ENCODE assay signal across 8 mouse cellular contexts in genomic region chr8:71654600-71654999, GRCm38 (mm10). TPM values are rescaled to one million over a fixed set of nuclear protein-coding genes. Genes with fewer than 3 reads are reported as not detected.
DNase-seq lines count a peak whose midpoint lies in the region; ATAC-seq lines count a peak whose summit lies in the region.

No protein-coding gene starts in this region.

- no peaks in the 10 kb centered on the region for H3K36me3 ChIP-seq in embryonic facial prominence, embryonic 15.5 days
- H3K36me3 ChIP-seq in midbrain, embryonic 12.5 days, result peaks cover 20% of the 10 kb centered on the region

- H3K9me3 ChIP-seq in embryonic facial prominence, embryonic 15.5 days (replicated peaks), result no peaks in the 10 kb centered on the region
- H3K9me3 ChIP-seq in midbrain, embryonic 12.5 days, result no peaks in the 10 kb centered on the region

- peak; percentile 41 for DNase-seq in ovary, postnatal 36 days (ENCODE audit: low spot score)
- no peak for DNase-seq in ovary, postnatal 10 days (ENCODE audit: low spot score)
- DNase-seq in kidney, postnatal 10 days, result peak; percentile 68
- DNase-seq in left cerebral cortex, postnatal 4 days, result no peak
- DNase-seq in T-cell, adult 2 months (ENCODE audit: low spot score), result no peak
- DNase-seq in right cerebral cortex, adult 18-20 months, result no peak

- peaks cover 64% of the 10 kb centered on the region for H3K27me3 ChIP-seq in embryonic facial prominence, embryonic 15.5 days
- peaks cover 74% of the 10 kb centered on the region for H3K27me3 ChIP-seq in midbrain, embryonic 12.5 days

- WGBS in embryonic facial prominence, embryonic 15.5 days, result 2% methylated on average over 24 of the region's 24 CpGs
- 1% methylated on average over 24 of the region's 24 CpGs for WGBS in midbrain, embryonic 12.5 days

- intact Hi-C loops in left cerebral cortex, postnatal 4 days (cut with DNase I), result no loop called here

- no peak overlapping the region for H3K27ac ChIP-seq in embryonic facial prominence, embryonic 15.5 days (replicated peaks)
- no peak overlapping the region for H3K27ac ChIP-seq in midbrain, embryonic 12.5 days (replicated peaks)

- no peak overlapping the region for H3K9ac ChIP-seq in embryonic facial prominence, embryonic 15.5 days
- no peak overlapping the region for H3K9ac ChIP-seq in midbrain, embryonic 12.5 days (replicated peaks)

- H3K4me1 ChIP-seq in embryonic facial prominence, embryonic 15.5 days, result peaks cover 9% of the 10 kb centered on the region
- H3K4me1 ChIP-seq in midbrain, embryonic 12.5 days, result peaks cover 7% of the 10 kb centered on the region; the same call in 1 of the 2 replicates

- H3K4me3 ChIP-seq in embryonic facial prominence, embryonic 15.5 days (replicated peaks), result 0 out of 2 replicates have a peak overlapping the region, but pooled peaks have one; percentile 16
- peak overlapping the region; percentile 15 for H3K4me3 ChIP-seq in midbrain, embryonic 12.5 days

- peak overlapping the region; percentile 39 for H3K4me2 ChIP-seq in embryonic facial prominence, embryonic 15.5 days (replicated peaks)
- peak overlapping the region; percentile 44 for H3K4me2 ChIP-seq in midbrain, embryonic 12.5 days (replicated peaks)

- ATAC-seq in embryonic facial prominence, embryonic 15.5 days (ENCODE audit: insufficient number of reproducible peaks, low FRiP score, low TSS enrichment, low read depth), result 0 out of 2 replicates have a peak, but pooled peaks have one; percentile 21
- peak; percentile 42 for ATAC-seq in midbrain, embryonic 12.5 days (ENCODE audit: low FRiP score, low read depth)

RNA-seq across cellular contexts. Expression of gene Unc13a, which starts 17.0 kb away (rescaled TPM):
- 1.2 and 2.0 TPM in 2 replicates for polyA plus RNA-seq in embryonic facial prominence, embryonic 15.5 days (2015; fragmentation: Nextera tagmentation; extraction: Ambion mirVana)
- polyA plus RNA-seq in midbrain, embryonic 12.5 days (2016; fragmentation: Nextera tagmentation; extraction: Ambion mirVana), result 12.8 and 16.9 TPM in 2 replicates
- total RNA-seq in left cerebral cortex, postnatal 4 days (2021), result 100 to 1,000 TPM; 204 to 221 TPM

RNA-seq across cellular contexts. Expression of gene Jak3, which starts 21.5 kb away (rescaled TPM):
- polyA plus RNA-seq in embryonic facial prominence, embryonic 15.5 days (2015; fragmentation: Nextera tagmentation; extraction: Ambion mirVana), result 5.3 and 6.3 TPM in 2 replicates
- polyA plus RNA-seq in midbrain, embryonic 12.5 days (2016; fragmentation: Nextera tagmentation; extraction: Ambion mirVana), result 3.3 and 3.4 TPM in 2 replicates
- total RNA-seq in left cerebral cortex, postnatal 4 days (2021), result 1 to 10 TPM; 4.5 to 5.5 TPM

RNA-seq across cellular contexts. Expression of gene Insl3, which starts 34.4 kb away (rescaled TPM):
- polyA plus RNA-seq in embryonic facial prominence, embryonic 15.5 days (2015; fragmentation: Nextera tagmentation; extraction: Ambion mirVana), result 1.1 TPM in 2 replicates
- polyA plus RNA-seq in midbrain, embryonic 12.5 days (2016; fragmentation: Nextera tagmentation; extraction: Ambion mirVana), result not detected in 2 replicates
- 1 to 10 TPM in 1 of 2 experiments, under 1 TPM in 1; 0.70 to 1.6 TPM for total RNA-seq in left cerebral cortex, postnatal 4 days (2021)

RNA-seq across cellular contexts. Expression of gene Colgalt1, which starts 43.8 kb away (rescaled TPM):
- polyA plus RNA-seq in embryonic facial prominence, embryonic 15.5 days (2015; fragmentation: Nextera tagmentation; extraction: Ambion mirVana), result 94.6 and 98.9 TPM in 2 replicates
- 52.1 and 56.2 TPM in 2 replicates for polyA plus RNA-seq in midbrain, embryonic 12.5 days (2016; fragmentation: Nextera tagmentation; extraction: Ambion mirVana)
- 10 to 100 TPM; 88.2 to 88.6 TPM for total RNA-seq in left cerebral cortex, postnatal 4 days (2021)

RNA-seq across cellular contexts. Expression of gene B3gnt3, which starts 47.0 kb away (rescaled TPM):
- 1.1 and 1.4 TPM in 2 replicates for polyA plus RNA-seq in embryonic facial prominence, embryonic 15.5 days (2015; fragmentation: Nextera tagmentation; extraction: Ambion mirVana)
- 0.55 and 0.66 TPM in 2 replicates for polyA plus RNA-seq in midbrain, embryonic 12.5 days (2016; fragmentation: Nextera tagmentation; extraction: Ambion mirVana)
- total RNA-seq in left cerebral cortex, postnatal 4 days (2021), result under 1 TPM; 0.22 to 0.36 TPM

Comparison
In these comparisons a context has a peak if more than half of its experiments do, and no peak if none do; other contexts are left out.
1. DNase-seq: peak in ovary, postnatal 36 days (single experiment) and kidney, postnatal 10 days (single experiment); none in ovary, postnatal 10 days (single experiment), left cerebral cortex, postnatal 4 days (single experiment), T-cell, adult 2 months (single experiment) and right cerebral cortex, adult 18-20 months (single experiment).